Mouse (Mus musculus): ENCODE measurements around the gene Ccdc17. TPM values are rescaled to one million over a fixed set of nuclear protein-coding genes. Genes with fewer than 3 reads are reported as not detected.
A peak's percentile ranks its signal among the peaks of the same experiment; 100 is the strongest.

Gene Ccdc17
- polyA plus RNA-seq, 1 experiment from 2014 or later: 4.5 TPM

- peaks cover 44% of the 10 kb centered on the region for H3K36me3 ChIP-seq (ENCODE audit: control insufficient read depth, insufficient read depth, low read length)
- H3K27me3 ChIP-seq (ENCODE audit: control insufficient read depth, insufficient read depth, low read length): no peaks in the 10 kb centered on the region
- 1% methylated on average over 50 of the region's 50 CpGs for WGBS
- H3K27ac ChIP-seq (ENCODE audit: low read depth, low read length): peak overlapping the region; percentile 64
- no peaks in the 10 kb centered on the region for H3K9me3 ChIP-seq (ENCODE audit: control insufficient read depth, low read length)
- H3K4me3 ChIP-seq (ENCODE audit: low read length): peak overlapping the region; percentile 58
- H3K9ac ChIP-seq (ENCODE audit: low read depth, low read length): peak overlapping the region; percentile 71
- peaks cover 9% of the 10 kb centered on the region for H3K4me1 ChIP-seq (ENCODE audit: control insufficient read depth, insufficient read depth, low read length)
- ATAC-seq (ENCODE audit: low FRiP score, low TSS enrichment): peak; percentile 96
- H3K4me2 ChIP-seq (replicated peaks; ENCODE audit: low read depth, low read length): peak overlapping the region; percentile 87
Observed at GRCm38 (mm10) chr4:116596978-116597881, 776 bp downstream of the Ccdc17 start.

GRCm38 (mm10) chr4:116612621-116613020 lies 16.2 kb downstream of the Ccdc17 start:
- Histone ChIP-seq H3K4me1 (ENCODE audit: control insufficient read depth, insufficient read depth, low read length) (no peaks in the 10 kb centered on the region), H3K9ac (ENCODE audit: low read depth, low read length) (no peak overlapping the region), H3K4me3 (ENCODE audit: low read length) (no peak overlapping the region), H3K27me3 (ENCODE audit: control insufficient read depth, insufficient read depth, low read length) (no peaks in the 10 kb centered on the region), H3K27ac (ENCODE audit: low read depth, low read length) (no peak overlapping the region), H3K36me3 (ENCODE audit: control insufficient read depth, insufficient read depth, low read length) (peaks cover 74% of the 10 kb centered on the region), H3K4me2 (replicated peaks; ENCODE audit: low read depth, low read length) (no peak overlapping the region), H3K9me3 (ENCODE audit: control insufficient read depth, low read length) (no peaks in the 10 kb centered on the region)
- ATAC-seq (ENCODE audit: low FRiP score, low TSS enrichment): no peak
- 98% methylated on average over 2 of the region's 2 CpGs for WGBS

- H3K9ac ChIP-seq (ENCODE audit: low read depth, low read length): no peak overlapping the region
- no peak overlapping the region for H3K4me3 ChIP-seq (ENCODE audit: low read length)
- H3K36me3 ChIP-seq (ENCODE audit: control insufficient read depth, insufficient read depth, low read length): peaks cover 77% of the 10 kb centered on the region
- WGBS: 98% methylated on average over 2 of the region's 2 CpGs
- H3K4me1 ChIP-seq (ENCODE audit: control insufficient read depth, insufficient read depth, low read length): no peaks in the 10 kb centered on the region
- H3K4me2 ChIP-seq (replicated peaks; ENCODE audit: low read depth, low read length): no peak overlapping the region
- ATAC-seq (ENCODE audit: low FRiP score, low TSS enrichment): no peak
- no peak overlapping the region for H3K27ac ChIP-seq (ENCODE audit: low read depth, low read length)
- H3K27me3 ChIP-seq (ENCODE audit: control insufficient read depth, insufficient read depth, low read length): no peaks in the 10 kb centered on the region
- H3K9me3 ChIP-seq (ENCODE audit: control insufficient read depth, low read length): no peaks in the 10 kb centered on the region
Observed at GRCm38 (mm10) chr4:116615237-116615636, 18.8 kb downstream of the Ccdc17 start.

GRCm38 (mm10) chr4:116624831-116625230 lies 28.4 kb downstream of the Ccdc17 start:
- Histone ChIP-seq H3K36me3 (ENCODE audit: control insufficient read depth, insufficient read depth, low read length) (peaks cover 36% of the 10 kb centered on the region), H3K4me1 (ENCODE audit: control insufficient read depth, insufficient read depth, low read length) (no peaks in the 10 kb centered on the region; the same call in 1 of the 2 replicates), H3K4me2 (replicated peaks; ENCODE audit: low read depth, low read length) (no peak overlapping the region; the same call in 1 of the 2 replicates), H3K27me3 (ENCODE audit: control insufficient read depth, insufficient read depth, low read length) (no peaks in the 10 kb centered on the region), H3K27ac (ENCODE audit: low read depth, low read length) (no peak overlapping the region), H3K4me3 (ENCODE audit: low read length) (no peak overlapping the region), H3K9ac (ENCODE audit: low read depth, low read length) (no peak overlapping the region), H3K9me3 (ENCODE audit: control insufficient read depth, low read length) (no peaks in the 10 kb centered on the region)
- no peak for ATAC-seq (ENCODE audit: low FRiP score, low TSS enrichment)
- WGBS: 89% methylated on average over 4 of the region's 4 CpGs

GRCm38 (mm10) chr4:116626658-116627358 lies 30.4 kb downstream of the Ccdc17 start:
- H3K9me3 ChIP-seq (ENCODE audit: control insufficient read depth, low read length): no peaks in the 10 kb centered on the region
- under 1% methylated on average over 53 of the region's 53 CpGs for WGBS
- H3K27me3 ChIP-seq (ENCODE audit: control insufficient read depth, insufficient read depth, low read length): no peaks in the 10 kb centered on the region

GRCm38 (mm10) chr4:116627359-116627716 lies 30.9 kb downstream of the Ccdc17 start:
- Histone ChIP-seq H3K27me3 (ENCODE audit: control insufficient read depth, insufficient read depth, low read length) (no peaks in the 10 kb centered on the region), H3K9me3 (ENCODE audit: control insufficient read depth, low read length) (no peaks in the 10 kb centered on the region), H3K4me1 (ENCODE audit: control insufficient read depth, insufficient read depth, low read length) (no peaks in the 10 kb centered on the region; the same call in 1 of the 2 replicates), H3K27ac (ENCODE audit: low read depth, low read length) (peak overlapping the region; percentile 97), H3K4me2 (replicated peaks; ENCODE audit: low read depth, low read length) (peak overlapping the region; percentile 62), H3K9ac (ENCODE audit: low read depth, low read length) (peak overlapping the region; percentile 98), H3K36me3 (ENCODE audit: control insufficient read depth, insufficient read depth, low read length) (peaks cover 15% of the 10 kb centered on the region; the same call in 1 of the 2 replicates), H3K4me3 (ENCODE audit: low read length) (peak overlapping the region; percentile 100)
- ATAC-seq (ENCODE audit: low FRiP score, low TSS enrichment): peak; percentile 93
- WGBS: 0% methylated on average over 13 of the region's 13 CpGs

More at GRCm38 (mm10) chr4:116626658-116627358, 30.4 kb downstream of the Ccdc17 start:
- peak overlapping the region; percentile 100 for H3K4me3 ChIP-seq (ENCODE audit: low read length)
- H3K36me3 ChIP-seq (ENCODE audit: control insufficient read depth, insufficient read depth, low read length): peaks cover 19% of the 10 kb centered on the region; the same call in 1 of the 2 replicates
- H3K4me1 ChIP-seq (ENCODE audit: control insufficient read depth, insufficient read depth, low read length): no peaks in the 10 kb centered on the region; the same call in 1 of the 2 replicates
- H3K4me2 ChIP-seq (replicated peaks; ENCODE audit: low read depth, low read length): peak overlapping the region; percentile 62
- peak overlapping the region; percentile 98 for H3K9ac ChIP-seq (ENCODE audit: low read depth, low read length)
- peak overlapping the region; percentile 97 for H3K27ac ChIP-seq (ENCODE audit: low read depth, low read length)
- ATAC-seq (ENCODE audit: low FRiP score, low TSS enrichment): peak; percentile 84

- H3K36me3 ChIP-seq (ENCODE audit: control insufficient read depth, insufficient read depth, low read length): peaks cover 11% of the 10 kb centered on the region; the same call in 1 of the 2 replicates
- H3K27me3 ChIP-seq (ENCODE audit: control insufficient read depth, insufficient read depth, low read length): no peaks in the 10 kb centered on the region
- peak within 1 kb of the TSS; percentile 62 for H3K4me2 ChIP-seq (replicated peaks; ENCODE audit: low read depth, low read length)
- peak within 1 kb of the TSS; percentile 97 for H3K27ac ChIP-seq (ENCODE audit: low read depth, low read length)
- peak within 1 kb of the TSS; percentile 100 for H3K4me3 ChIP-seq (ENCODE audit: low read length)
- peak; percentile 92 for ATAC-seq (ENCODE audit: low FRiP score, low TSS enrichment)
- no peaks in the 10 kb centered on the region; the same call in 1 of the 2 replicates for H3K4me1 ChIP-seq (ENCODE audit: control insufficient read depth, insufficient read depth, low read length)
- H3K9ac ChIP-seq (ENCODE audit: low read depth, low read length): peak within 1 kb of the TSS; percentile 98
- WGBS: 5% methylated on average over 23 of the region's 23 CpGs
- no peaks in the 10 kb centered on the region for H3K9me3 ChIP-seq (ENCODE audit: control insufficient read depth, low read length)
Observed at GRCm38 (mm10) chr4:116627722-116628662, 31.5 kb downstream of the Ccdc17 start, which contains the start of gene Nasp. Nasp (minus strand) TSS chr4:116627941.

- Histone ChIP-seq H3K9me3 (ENCODE audit: control insufficient read depth, low read length) (no peaks in the 10 kb centered on the region), H3K4me1 (ENCODE audit: control insufficient read depth, insufficient read depth, low read length) (no peaks in the 10 kb centered on the region), H3K4me2 (replicated peaks; ENCODE audit: low read depth, low read length) (no peak overlapping the region), H3K4me3 (ENCODE audit: low read length) (no peak overlapping the region), H3K9ac (ENCODE audit: low read depth, low read length) (no peak overlapping the region), H3K27me3 (ENCODE audit: control insufficient read depth, insufficient read depth, low read length) (no peaks in the 10 kb centered on the region), H3K27ac (ENCODE audit: low read depth, low read length) (no peak overlapping the region), H3K36me3 (ENCODE audit: control insufficient read depth, insufficient read depth, low read length) (peaks cover 57% of the 10 kb centered on the region)
- WGBS: 95% methylated on average over 1 of the region's 1 CpGs
- ATAC-seq (ENCODE audit: low FRiP score, low TSS enrichment): no peak
Observed at GRCm38 (mm10) chr4:116635197-116635596, 38.7 kb downstream of the Ccdc17 start.
